Mouse (Mus musculus): ENCODE measurements around the gene Rab3ip.

- TF ChIP-seq POLR2AphosphoS5 (IDR thresholded peaks at IDR 0.05; ENCODE audit: insufficient replicate concordance, low read depth, low read length) = no peak
- TF ChIP-seq CTCF (IDR thresholded peaks at IDR 0.05; ENCODE audit: low read depth, low read length) = peak; percentile 57; the same call in 1 of the 2 replicates
- no peak for TF ChIP-seq TAL1 (conservative IDR thresholded peaks at IDR 0.05; ENCODE audit: low read depth, low read length)
- no peak for TF ChIP-seq GATA1 (IDR thresholded peaks at IDR 0.05; ENCODE audit: borderline replicate concordance, low read length)
These were observed at the start of gene Rab3ip for GRCm38 (mm10) chr10:116950009-116950769.
